Mouse (Mus musculus) cerebellum, adult 8-10 months (tissue): ENCODE measurements around the gene Unc5b.
"Not testable (repeated sequence)": the region's sequence is repeated elsewhere in the genome, so short reads cannot be mapped to it uniquely, and the experiment has no call there.

ENCODE experiments used
- DNase-seq: peaks from one replicate; pipeline ENCODE4 v3.0.0; 2022

The Unc5b gene

DNA sequence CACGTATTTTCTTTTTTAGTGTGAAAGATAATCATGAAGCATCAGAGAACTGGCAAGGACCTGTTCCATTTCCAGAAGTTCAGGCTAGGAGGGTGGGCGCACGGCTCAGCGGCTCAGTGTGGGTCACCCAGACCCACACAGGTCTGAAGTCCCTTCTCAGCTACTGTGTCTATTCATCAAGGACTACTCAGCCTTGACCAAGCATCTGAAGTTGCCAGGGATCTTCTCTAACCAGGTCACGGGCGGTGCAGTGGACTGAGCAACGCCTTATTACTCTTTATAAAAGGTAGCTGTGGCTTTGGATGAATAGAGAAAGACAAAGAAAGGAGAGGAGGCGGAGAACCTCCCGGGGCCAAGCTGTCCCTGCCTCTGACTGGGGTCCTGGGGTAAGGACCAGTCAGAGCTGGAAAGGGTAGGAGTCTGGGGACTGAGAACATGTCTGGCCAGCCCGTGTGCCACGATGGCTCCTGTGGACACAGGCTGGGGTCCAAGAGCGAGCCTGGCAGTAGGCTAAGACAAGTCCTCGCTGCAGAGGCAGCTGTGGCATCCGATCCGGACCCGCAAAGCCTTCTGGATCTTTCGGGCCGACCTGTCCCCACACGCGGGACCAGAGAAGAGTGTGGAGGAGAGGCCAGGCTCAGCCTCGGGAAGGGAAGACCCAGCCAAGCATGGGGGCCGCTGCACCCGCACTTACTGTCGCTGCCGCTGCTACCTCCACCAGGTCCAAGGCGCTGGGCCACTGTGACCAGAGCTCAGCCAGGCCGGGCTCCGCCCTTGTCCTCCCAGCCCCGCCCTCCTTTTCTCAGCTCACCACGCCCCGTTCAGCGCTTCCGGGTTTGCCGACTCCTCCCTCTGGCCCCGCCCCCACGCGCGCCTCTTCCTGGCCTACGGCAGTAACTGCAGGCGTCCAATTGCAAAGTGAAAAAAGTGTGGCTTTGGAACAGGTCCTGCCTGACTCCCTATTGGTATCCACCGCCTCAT is 79.1 kb downstream of the Unc5b start, which contains the start of gene Slc29a3:
Slc29a3 (minus strand) TSS at position 755 of the 981 bp plus-strand sequence.
- peak; percentile 89 for DNase-seq

DNA sequence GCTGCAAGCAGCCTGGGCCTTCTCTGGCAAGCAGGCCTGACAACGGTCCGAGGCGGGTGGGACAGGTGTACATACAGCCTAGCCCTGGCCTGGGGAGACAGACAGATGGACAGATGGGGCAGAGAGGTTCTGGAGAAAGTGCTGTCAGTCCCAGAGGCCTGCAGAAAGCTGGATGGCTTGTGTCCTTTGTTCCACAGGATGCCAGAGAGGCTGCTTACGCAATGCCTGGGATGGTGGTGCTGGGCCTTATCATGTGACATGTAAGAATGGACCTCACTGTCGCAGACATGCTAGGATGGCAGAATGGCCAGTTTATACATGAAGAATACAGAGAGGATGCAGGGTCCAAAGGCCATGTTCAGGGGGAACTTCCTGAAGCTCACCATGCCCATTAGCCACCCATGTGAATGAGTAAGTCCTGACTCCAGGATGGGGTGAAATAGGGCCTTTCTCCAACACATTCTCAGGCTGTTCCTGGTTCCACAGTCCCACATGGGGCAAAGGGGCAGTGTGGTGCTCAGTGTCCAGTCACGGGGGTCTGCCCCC is 83.6 kb downstream of the Unc5b start:
- no peak for DNase-seq

DNA sequence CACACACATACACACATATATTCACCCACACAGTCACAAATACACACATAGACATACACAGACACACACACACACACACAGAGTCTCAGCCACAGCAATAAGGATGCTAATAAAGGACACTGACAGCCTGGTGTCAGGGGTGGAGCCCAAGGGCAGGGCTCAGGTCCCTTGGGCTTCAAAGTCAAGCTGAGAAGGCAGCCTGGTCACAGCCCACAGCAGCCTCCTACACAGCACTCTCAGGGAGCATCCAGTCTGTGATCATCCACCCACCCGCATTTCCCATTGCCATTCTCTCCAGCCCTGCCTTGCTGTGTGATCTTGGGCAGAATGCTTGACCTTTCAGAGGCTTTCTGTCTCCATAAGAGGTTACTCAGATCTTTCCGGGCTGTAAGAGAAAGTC is 84.9 kb downstream of the Unc5b start:
- no peak for DNase-seq

DNA sequence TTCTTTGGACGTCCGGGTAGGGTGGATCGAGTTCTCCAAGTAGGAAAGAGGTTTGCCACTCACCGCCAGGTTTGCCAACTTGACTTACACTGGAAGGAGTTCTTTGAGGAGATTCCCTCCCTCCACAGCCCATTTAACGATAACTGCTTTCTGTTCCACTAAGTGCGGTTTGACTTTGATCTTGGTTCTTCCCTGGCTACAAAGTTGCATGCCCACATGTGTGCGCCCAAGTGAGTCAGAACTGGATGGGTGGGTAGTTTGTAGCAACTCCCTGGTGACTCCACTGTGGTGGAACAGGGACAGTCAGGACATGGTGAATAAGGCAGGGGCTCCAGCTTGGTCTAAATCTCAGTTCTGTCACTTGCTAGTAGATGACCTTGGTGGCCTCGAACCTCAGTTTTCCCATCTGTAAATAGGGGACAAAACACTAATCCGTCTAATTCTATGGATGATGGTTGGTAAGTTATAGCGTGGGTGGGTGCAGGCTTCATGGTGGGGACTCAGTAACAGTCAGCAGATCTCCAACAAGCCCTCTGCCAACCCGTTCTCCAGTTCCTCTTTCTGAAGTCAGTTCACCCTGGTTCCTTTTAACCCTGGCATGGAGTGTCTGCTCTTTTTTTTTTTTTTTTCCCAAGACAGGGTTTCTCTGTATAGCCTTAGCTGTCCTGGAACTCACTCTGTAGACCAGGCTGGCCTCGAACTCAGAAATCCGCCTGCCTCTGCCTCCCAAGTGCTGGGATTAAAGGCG is 86.7 kb downstream of the Unc5b start:
- no peak for DNase-seq

DNA sequence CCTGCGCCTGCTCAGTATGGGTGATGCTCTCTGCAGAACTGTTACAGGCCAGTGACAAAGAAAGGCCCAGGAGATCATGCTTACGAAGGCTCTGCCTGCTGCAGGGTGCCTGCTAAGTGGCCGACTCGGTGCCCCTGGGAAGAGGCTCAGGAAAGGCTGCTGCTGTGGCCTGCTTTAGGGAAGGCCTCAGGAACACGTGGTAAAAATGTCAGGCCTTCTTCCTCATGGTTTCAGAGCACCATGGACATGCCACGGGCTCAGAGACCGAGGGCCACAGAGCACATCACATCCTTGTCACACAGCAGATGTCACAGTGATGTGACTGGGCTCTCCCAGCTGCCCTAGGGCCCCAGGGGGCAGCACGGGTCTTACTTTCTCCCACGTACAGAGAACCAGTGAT is 87.7 kb downstream of the Unc5b start:
- DNase-seq = no peak

DNA sequence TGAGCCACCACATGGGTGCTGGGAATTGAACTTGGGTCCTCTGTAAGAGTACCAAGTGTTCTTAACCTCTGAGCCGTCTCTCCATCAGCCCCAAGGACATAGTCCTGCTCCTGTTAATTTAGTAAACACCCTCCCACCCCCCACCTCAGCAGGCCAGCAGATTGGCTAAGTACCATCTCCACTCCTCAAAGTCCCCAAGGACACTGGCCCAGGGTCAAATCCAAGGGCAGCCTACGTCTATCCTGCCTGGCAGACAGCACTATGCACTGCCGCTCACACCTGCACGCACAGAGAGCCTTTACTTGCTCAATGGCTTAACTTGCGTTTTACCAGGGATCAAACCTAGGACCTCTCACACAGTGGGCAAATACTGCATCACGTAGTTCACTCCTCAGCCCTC is 88.4 kb downstream of the Unc5b start:
- no peak for DNase-seq

DNA sequence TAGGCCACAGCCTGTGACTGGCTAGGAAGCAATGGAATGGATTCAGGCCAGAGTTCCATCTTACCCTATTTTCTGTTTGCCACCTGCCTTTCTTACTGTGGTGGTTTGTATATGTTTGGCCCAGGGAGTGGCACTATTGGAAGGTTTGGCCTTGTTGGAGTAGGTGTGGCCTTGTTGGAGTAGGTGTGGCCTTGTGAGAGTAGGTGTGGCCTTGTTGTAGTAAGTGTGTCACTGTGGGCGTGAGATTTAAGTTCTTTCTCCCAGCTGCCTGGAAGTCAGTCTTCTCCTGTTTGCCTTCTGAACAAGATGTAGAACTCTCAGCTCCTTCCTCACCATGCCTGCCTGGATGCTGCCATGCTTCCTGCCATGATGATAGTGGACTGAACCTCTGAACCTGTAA is 89.1 kb downstream of the Unc5b start:
- not testable (repeated sequence) for DNase-seq

DNA sequence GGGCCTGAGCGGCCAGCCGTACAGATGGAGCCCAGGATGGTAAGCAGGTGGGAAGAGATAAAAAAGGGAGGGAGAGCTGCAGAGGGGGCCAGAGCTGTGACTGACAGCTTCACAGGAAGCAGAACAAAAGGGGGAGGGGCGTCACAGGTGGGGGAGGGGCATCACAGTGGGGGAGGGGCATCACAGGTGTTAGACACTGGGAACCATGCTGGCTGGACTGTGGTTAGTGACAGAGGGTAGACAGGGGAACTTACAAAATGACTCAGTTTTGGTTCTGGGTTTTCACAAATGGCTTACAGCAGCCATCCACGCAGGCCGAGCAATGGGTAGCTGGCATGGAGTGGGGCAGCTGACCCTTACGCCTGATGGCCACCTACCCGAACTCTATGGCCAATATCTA is 89.9 kb downstream of the Unc5b start:
- no peak for DNase-seq

DNA sequence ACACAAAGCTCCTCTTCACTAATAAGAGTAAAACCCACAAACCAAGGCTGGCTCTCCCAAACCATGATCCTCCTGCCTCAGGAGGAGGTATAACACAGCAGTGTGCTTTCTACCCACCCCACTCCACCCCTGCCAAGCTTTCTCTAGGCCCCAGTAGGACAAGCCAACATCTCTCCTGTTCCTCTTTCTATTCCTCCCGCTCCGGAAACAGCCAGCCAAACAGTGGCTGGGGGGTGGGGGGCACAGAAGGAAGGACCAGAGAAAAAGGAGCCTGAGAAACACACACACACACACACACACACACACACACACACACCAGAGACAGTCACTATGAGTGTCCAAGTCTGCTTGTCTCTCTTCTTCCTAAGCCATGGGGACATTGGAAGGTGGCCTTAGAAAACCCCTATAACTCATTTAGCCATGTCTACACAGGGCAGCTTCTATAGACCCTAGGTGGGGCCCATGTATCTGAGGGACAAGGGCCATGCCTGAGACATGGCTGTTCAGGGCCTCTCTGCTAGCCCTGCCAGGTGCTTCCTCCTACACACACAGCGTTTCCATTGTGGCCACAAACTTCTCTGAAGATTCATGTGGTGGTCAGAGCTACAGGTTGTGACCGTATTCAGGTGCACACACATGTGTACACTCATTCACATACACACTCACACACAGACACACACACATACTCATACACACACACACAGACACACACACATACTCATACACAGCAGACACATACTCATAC is 91.6 kb downstream of the Unc5b start:
- no peak for DNase-seq

DNA sequence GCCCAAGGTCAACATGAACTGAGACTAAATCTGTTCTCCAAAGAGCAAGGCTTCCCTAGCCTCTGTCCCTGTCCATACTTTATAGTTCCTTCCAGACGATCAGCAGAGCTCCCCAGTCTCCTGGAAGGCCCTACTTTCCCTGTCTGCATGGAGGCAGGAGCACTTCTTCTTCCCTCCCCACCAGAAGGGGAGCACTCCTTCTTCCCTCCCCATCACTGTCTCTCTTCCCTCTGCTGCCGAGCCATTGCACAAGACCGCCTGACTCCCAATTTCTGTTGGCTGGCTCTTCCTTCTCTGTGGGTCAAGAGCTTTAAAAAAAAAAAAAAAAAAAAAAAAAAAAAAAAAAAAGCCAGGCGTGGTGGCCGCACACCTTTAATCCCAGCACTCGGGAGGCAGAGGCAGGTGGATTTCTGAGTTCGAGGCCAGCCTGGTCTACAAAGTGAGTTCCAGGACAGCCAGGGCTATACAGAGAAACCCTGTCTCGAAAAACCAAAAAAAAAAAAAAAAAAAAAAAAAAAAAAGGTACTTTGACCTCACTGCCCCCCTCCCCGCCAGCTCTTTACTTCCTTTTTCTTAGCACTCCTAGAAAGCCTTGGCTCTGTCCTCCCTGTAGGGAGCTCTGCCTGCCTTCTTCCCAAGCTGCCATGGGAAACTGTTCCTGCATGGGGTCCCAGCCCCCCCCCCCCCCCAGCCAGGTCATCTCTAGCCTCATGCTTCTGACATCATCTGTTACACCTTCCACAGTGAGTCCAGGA is 93.3 kb downstream of the Unc5b start:
- no peak for DNase-seq

DNA sequence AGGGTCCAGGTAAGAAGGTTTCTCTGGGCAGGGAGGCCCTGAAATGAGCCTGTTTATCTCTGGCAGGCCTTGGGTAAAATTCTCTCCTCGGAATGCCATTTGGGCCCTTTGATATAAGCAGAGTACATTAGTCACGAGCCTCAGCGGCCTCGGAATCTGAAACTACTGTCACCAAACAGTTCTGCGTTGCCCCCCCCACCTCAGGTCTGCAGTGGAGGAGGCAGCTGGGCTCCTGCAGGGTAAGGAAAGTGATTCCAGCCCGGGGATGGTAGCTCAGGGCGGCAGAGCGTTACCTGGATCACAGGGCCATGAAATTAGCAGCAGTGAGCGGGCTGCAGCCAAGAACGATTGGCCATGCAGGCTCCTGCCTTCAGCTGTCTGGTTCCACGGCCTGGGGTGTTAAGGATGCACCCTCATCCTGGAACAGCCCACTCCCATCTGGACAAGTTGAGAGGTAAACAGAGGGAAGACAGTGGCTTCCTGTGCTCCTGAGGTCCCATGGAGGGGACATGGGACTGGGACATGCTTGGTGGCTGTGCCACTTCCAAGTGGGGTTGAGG is 94.1 kb downstream of the Unc5b start:
- no peak for DNase-seq

DNA sequence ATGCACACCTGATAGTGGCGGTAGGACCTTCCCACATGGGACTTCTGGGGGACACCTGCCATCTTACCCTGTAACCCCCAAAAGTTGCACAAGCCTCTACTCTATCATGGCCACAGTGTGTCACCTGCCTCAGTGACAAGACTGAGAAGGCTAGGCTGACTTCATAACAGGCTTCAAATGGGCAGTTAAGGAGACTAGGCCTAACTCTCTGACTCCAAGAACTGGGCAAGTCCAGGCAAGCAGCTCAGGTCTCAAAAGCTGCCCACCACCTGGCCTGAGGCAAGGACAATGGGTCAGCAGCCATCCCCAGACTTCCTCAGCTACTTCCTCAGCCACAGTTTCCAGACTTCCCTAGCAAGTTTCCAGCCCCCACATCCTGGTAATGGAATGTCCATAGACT is 95.6 kb downstream of the Unc5b start:
- DNase-seq = no peak

DNA sequence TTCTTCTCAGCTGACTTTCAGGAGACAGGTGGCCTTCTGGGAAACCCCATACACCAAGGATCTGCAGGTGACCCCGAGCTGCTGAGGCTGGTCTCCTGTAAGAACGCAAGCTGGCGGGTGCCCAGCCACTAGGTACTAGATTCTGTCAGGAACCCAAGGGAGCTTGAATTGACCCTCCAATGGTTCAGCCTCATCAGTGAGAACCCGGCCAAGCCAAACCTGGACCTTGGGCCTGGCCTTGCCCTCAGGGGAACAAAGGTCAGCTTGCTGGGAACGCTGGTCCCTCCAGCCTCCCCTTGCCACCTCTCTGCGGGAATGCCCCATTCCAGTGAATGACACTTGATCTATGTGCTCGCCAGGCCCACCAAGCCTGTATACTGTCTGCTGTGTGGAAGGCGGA is 97.9 kb downstream of the Unc5b start:
- no peak for DNase-seq

DNA sequence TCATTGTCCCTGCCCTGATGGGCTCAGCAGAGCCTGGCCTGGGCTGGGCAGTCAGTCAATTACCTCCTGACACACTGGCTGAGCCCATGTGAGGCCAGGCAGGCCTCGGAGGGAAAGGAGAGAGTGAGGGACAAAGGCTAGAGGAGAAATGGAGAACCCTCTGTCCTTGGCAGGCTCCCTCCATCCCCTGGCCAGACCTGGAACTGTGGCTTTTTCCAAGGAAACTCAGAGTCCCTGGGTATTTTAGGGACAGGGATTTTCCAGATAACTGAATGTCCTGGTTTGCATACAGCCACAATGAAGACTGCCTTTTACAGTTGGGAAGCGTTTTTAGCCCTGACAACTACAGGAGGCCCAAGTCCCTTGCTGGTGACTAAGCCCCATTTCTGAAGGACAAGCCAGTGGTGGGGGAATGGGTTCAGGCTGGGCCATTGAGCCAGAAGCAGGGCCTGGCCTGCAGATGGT is 99.0 kb downstream of the Unc5b start:
- no peak for DNase-seq

DNA sequence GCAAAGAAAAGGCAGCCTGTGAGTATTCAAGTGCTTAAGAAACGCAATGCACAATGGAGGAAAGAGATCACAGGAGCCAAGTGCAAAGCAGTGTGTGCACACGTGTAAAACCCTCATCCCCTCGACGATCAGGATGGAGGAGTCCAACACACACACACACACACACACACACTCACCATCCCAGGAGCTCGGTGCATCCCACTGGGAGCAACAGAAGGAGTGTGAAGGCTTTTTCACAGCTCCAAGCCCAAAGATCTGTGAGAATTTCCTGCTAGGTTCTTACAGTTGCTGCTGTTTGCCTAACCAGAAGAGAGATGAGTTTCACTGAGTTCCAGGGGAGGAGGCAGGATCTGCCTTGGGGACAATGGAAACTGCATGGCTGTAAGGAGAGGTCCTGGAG is 99.6 kb downstream of the Unc5b start:
- DNase-seq = no peak

DNA sequence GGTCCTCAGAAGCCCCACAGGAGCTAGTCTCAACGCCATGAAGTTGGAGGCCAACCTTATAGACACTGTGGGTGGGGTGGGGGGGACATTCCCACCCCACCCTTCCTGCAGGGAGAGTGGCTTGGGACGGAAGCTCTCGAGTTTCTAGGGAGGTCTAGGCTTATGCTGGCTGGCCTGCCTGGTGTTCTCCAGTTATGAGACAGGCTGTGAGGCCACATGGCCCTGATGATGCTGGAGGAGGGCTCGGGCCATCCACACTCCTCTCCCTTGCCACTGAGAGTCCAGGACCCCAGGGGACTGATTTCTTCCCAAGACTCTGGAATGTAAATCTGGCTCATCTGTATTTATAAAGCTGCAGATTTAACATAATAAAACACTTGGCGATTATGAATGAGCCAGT is 104.1 kb downstream of the Unc5b start:
- no peak for DNase-seq

DNA sequence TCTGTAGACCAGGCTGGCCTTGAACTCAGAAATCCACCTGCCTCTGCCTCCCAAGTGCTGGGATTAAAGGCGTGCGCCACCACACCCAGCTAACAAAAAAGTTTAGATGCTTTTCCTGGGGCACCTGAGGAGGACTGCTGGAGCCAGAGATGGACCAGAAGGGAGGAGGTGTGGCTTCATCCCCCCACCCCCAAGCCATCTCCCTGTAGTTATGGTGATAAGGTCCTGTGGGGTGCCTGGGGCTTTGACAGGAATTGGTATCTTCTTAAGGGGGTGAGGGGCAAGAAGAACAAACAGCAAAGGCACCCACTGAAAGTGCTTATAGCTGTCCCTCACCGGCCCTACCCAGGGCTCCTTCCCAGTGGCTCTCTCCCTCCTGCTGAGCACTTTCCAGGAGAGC is 104.5 kb downstream of the Unc5b start:
- DNase-seq = no peak

DNA sequence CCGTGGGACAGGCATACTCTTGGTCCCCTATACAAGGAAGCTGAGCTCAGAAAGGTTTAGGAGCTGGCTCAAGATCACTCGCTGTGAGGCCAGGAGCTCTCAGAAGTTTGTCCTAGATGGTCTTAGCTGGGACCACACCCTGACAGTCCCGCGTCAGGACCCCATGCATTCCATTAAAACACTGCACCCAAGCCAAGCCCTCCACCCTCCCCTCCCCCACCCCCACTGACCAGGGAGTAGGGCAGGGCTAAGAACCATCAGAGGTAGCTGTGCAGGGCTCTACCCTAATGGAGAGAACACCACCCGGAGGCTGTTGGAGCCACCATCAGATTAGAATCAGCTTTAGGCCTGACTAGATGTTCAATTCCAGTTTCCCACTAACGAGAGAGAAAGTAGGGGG is 106.9 kb downstream of the Unc5b start:
- no peak for DNase-seq

DNA sequence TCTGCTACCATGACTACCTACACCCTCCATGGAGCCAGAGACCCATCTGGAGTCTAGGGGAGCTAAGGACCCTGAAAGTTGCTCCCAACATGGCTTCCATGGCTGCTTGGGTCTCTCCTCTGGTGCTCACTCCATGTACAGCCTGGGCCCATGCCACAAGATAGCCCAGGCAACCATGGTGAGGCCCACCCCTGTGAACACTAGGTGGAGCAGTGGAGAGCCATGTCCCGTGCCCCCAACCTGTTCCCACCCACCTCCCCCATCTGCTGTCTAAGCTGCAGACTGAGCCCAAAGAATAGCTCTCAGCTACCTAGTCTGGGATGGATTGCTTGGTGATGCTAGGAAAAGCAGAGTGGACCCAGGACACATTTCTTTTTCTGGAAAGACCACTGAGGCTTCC is 108.0 kb downstream of the Unc5b start:
- DNase-seq = no peak

DNA sequence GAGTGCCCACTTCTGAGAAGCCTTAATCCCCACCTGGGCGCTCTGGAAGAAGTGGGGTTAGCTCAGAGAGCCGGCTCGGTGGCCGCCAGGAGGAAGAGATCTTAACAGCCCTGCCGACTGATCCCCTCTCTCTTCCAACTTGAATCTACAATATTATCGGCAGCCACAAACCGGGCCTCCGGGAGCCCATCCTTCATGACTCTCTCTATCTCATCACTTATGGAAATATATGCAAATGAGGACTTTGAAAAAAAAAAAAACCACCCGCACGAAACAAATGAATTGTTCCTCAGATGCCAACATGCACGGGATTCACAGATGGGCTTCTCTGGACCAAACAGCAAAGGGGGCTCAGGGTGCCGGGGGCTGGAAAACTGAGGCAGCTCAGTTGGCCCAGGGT is 109.7 kb downstream of the Unc5b start:
- DNase-seq = no peak

DNA sequence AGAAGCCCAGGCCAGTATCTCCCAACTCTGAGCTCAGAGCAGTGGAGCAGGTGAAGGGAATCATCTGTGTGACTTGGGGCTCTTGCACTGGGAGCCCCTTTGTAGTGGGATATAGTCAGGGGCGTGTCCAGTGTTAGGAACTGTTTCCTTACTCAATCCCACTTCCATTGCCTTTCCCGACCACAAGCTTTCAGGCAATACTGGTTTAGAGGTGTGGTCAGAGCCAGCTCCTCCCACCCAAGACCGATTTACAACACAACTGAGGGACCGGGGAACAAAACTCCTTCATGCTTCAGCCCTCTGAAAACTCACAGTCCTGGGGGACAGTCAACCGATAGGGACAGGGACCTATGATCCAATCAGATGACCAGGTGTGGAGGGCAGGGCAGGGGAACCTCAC is 110.9 kb downstream of the Unc5b start:
- DNase-seq = no peak

DNA sequence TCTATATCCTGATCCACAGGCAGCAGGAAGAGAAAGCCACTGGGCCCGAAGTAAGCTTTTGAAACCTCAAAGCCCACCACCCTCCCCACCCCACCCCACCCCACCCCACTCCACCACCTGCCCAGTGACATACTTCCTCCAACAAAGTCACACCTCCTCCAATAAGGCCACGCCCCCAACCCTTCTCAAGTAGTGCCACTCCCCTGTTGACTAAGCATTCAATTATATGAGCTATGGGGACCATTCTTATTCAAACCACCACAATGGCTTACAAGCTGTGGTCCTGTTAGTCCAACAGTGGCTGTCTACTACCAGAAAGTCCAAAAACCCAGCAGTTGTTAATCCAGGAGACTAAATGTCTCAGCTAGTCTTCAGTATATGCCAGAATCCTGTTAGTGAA is 112.9 kb downstream of the Unc5b start:
- no peak for DNase-seq
